Mouse (Mus musculus) right cerebral cortex, postnatal 25 days (tissue): ENCODE measurements around the gene Sumf1.

Source experiments
- DNase-seq: peaks from one replicate; pipeline ENCODE4 v3.0.0; 2022

The Sumf1 gene

DNA sequence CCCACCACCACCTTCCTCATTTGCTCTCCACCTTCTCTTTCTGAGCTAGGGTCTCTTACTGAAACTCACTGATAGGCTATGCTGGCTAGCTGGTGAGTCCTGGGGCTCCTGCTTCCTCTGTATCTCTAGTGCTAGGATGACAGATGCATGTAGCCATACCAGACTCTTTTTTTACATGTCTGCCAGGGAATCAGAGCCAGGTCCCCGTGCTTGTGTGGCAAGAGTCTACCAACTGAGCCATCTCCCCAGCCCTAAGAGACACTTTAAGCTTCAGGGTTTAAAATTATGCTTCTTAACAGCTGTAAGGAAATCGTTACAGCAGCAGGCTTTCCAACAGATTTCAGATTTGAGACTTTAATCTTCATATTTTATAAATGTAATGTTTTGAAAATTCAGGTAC is 111.5 kb downstream of the Sumf1 start:
- no peak for DNase-seq

DNA sequence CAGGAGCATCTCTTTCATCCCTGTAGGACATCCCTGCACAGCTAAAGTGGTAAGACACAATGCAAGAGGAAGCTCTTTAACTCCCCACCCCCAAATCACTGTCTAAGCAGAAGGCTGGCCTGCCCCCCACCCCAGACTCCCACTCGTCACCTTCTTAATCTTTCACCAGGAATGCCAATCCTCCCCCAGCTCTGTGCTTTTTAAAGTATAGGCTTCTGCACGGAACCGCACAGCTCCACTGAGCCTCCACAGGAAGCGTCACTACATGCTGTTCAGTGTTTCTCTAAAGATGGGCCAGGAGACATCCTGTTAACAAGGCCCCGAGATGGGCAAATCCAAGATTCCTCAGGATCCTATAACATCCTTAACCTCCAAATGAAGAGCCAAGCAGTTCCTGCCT is 112.3 kb downstream of the Sumf1 start:
- peak; percentile 31 for DNase-seq

DNA sequence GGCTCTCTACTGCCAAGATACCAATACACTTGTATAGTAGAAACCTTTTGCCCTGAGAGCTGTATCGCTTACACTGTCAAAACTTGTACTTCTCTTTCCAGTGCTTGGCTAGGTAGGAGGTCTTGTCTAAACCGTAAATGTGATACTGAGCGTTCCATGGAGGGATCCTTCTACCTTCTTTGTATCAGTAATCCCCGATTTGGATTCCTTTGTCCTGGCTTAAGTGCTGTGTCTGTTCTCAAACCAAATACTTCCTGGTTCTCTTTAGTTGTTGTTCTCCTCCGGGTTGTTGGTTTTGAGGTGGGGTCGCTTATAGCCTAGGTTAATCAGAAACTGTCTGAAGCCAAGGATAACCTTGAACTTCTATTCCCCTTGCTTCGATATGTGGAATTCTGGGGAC is 114.4 kb downstream of the Sumf1 start:
- no peak for DNase-seq

DNA sequence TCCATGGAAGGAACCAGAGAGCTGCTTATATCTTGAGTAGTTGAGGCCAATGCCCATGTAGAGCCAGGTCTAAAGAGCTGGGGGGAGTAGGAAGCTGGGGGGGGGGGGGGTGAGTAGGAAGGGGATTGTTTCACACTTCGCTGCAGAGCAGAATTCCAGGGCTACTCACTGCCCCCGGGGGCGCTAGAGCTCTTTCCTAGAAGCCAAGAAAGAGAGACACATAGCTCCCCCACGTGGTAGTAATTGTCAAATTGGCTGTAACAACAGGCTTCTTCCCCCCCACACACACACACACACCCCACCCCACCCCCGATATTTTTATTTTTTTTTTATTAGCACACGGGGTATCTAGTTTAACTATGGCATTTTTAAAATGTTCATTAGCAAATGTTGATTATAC is 119.8 kb downstream of the Sumf1 start:
- DNase-seq, result peak; percentile 70

DNA sequence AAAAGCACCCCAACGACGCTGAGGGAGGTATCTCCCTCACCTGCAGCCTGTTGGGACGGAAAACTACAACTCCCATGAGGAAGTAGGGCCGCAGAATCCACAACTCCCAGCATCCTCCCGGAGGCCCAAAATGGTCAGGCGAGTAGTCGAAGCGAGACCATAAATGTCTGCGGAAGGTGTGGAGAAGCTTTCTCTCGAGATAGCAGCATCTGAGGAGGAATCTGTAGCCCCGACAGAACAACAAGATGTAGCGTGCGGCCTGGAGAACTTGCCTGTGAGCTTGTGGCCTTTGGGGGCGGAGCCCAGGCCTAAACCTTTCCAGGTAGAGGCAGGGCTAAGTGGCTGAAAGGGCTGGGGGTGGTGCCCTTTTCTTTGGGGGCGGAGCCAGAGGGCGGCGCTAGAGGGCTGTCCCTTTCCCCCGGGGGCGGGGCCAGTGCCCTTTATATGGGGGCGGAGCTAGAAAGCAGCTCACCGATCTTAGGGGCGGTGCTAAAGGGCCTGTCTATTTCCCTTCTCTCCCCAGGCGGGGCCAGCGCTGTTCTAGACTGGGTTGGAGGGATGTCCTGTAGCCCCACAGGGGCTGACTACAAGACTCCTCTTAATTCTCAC is 120.4 kb downstream of the Sumf1 start, which contains the start of gene Setmar:
Gene Setmar (plus strand): TSS at position 128 of the 609 bp plus-strand sequence.
- peak; percentile 97 for DNase-seq

DNA sequence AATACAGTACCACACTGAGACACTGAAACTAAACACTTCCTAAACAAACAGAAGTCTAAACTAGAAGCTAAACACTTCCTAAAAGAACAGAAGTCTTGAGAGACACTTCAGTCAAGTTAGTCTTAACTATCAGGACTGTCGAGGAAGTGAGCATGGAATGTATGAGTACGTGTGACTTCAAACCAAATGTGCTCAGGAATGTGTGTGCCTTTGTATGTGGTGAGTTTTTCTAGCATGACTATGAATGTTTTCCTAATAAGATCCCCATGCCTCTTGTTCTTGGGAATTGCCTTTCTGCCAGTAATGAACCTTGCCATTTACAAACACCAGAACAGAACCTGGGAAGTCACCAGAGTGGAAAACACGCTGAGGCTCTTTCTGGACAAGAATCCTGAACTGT is 124.3 kb downstream of the Sumf1 start:
- DNase-seq, result no peak

DNA sequence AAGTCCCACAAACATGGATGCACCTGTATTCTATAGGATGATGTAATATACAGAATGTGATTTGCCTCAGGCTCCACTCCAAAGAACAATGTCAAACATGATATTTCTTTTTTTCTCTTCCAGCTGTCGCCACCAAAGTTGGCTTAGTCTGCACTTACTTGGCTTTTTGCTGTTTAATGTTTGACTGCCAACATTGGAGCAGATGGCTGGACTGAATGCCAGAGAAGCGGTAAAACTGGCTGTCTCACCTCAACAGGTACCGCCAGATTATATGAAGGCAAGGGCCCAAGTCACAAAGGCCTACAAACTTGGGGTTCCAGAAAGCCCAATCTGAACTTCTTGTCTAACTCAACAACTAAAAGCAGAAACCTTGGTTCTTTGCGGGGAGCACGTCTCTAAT is 127.3 kb downstream of the Sumf1 start:
- DNase-seq, result peak; percentile 30

DNA sequence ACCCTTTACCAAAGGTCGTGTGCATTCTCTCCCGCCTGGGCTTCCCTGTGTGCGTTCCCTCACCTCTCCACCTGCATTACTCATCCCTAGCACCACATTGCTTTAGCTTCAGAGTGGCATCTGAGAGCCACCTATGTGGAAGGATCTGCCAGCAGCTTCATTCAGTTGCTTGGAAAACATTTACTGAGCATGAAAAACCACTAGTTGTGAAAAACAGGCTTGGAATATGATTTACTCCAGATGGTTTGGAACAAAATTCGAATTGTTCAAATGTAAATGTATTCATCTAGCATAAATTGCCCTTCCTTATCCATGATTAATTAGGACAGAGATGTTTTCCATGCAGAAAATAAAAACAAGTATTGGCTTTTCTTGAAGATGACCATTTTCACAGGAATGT is 128.0 kb downstream of the Sumf1 start:
- DNase-seq, result no peak
